Mouse (Mus musculus) bone marrow, adult 2 months (tissue): ENCODE measurements around the gene Clec2d.

Experiments used
- CTCF ChIP-seq: fragments of 200-500 bp; IDR thresholded peaks from 2 replicates; pipeline ENCODE4 v1.5.1; 2011; ENCODE audit warnings: low read length, control low read depth; ENCODE audit not compliant: control insufficient read depth, insufficient read depth
- POLR2A ChIP-seq: fragments of 200-500 bp; IDR thresholded peaks from 2 replicates; pipeline ENCODE4 v1.6.1; 2011; ENCODE audit warnings: low read depth, mild to moderate bottlenecking, control low read depth, low read length, borderline replicate concordance; ENCODE audit not compliant: control insufficient read depth

DNA sequence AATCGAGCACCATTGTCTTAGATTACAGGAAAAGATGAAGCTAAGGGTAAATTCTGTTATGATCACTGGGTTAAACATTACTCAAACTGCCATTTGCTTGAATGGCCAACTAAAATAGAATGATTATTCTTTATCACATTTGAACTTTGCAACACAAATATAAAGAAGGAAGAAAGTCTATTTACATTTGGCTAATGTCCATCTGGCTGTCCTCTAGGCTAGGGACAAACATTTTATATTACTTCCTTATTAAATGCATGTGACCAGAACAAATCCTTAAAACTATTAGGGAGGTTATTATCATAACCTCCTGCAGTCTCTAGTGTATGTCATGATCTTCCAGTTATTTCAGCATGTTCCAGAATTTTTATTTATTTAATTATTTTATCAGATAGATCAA lies 33.1 kb downstream of the Clec2d start:
- TF ChIP-seq CTCF (no peak), POLR2A (no peak)
